Mouse (Mus musculus): ENCODE results near the gene Ccdc157. TPM values are rescaled to one million over a fixed set of nuclear protein-coding genes. Genes with fewer than 3 reads are reported as not detected.
"Not testable (repeated sequence)": the region's sequence is repeated elsewhere in the genome, so short reads cannot be mapped to it uniquely, and the experiment has no call there.

The Ccdc157 gene
- polyA plus RNA-seq, 1 experiment: 9.6 TPM

GRCm38 (mm10) chr11:4112033-4112432 lies 48.1 kb downstream of the Ccdc157 start:
- H3K4me3 ChIP-seq (ENCODE audit: insufficient read depth, low read depth, low read length): no peak overlapping the region
- DNase-seq: no peak
- TF ChIP-seq POLR2A (IDR thresholded peaks at IDR 0.05; ENCODE audit: low read depth, low read length) (no peak), CTCF (conservative IDR thresholded peaks at IDR 0.05; ENCODE audit: insufficient read depth, insufficient read length, low read depth, low read length) (no peak)
- H3K27me3 ChIP-seq (replicated peaks; ENCODE audit: control insufficient read depth, insufficient read depth, low read length): no peaks in the 10 kb centered on the region
- WGBS: 90% methylated on average over 4 of the region's 4 CpGs
- H3K27ac ChIP-seq (ENCODE audit: insufficient read depth, low read depth, low read length): no peak overlapping the region
- no peaks in the 10 kb centered on the region for H3K4me1 ChIP-seq (ENCODE audit: control insufficient read depth, insufficient read depth, low read length)
- H3K36me3 ChIP-seq (ENCODE audit: control insufficient read depth, insufficient read depth, low read length): no peaks in the 10 kb centered on the region

GRCm38 (mm10) chr11:4108691-4109090 lies 51.4 kb downstream of the Ccdc157 start:
- no peaks in the 10 kb centered on the region for H3K36me3 ChIP-seq (ENCODE audit: control insufficient read depth, insufficient read depth, low read length)
- no peak overlapping the region for H3K4me3 ChIP-seq (ENCODE audit: insufficient read depth, low read depth, low read length)
- no peaks in the 10 kb centered on the region for H3K27me3 ChIP-seq (replicated peaks; ENCODE audit: control insufficient read depth, insufficient read depth, low read length)
- H3K27ac ChIP-seq (ENCODE audit: insufficient read depth, low read depth, low read length): no peak overlapping the region
- no peak for DNase-seq
- no peaks in the 10 kb centered on the region for H3K4me1 ChIP-seq (ENCODE audit: control insufficient read depth, insufficient read depth, low read length)
- TF ChIP-seq POLR2A (IDR thresholded peaks at IDR 0.05; ENCODE audit: low read depth, low read length) (no peak), CTCF (conservative IDR thresholded peaks at IDR 0.05; ENCODE audit: insufficient read depth, insufficient read length, low read depth, low read length) (no peak)
- 74% methylated on average over 7 of the region's 7 CpGs for WGBS

DNA sequence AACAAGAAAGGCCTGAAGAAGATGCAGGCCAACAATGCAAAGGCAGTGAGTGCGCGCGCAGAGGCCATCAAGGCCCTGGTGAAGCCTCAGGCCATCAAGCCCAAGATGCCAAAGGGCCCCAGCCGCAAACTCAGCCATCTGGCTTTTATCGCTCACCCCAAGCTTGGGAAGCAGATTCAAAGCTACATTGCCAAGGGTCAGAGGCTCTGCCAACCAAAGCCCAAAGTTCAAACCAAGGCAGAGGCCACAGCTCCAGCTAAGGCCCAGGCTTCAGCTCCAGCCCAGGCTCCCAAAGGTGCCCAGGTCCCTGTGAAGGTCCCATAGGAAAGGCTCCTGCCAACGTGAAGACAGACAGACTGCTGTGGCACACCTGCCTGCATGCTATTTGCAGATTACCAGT lies 52.2 kb downstream of the Ccdc157 start:
- DNase-seq; H3K27ac ChIP-seq (ENCODE audit: insufficient read depth, low read depth, low read length); H3K27me3 ChIP-seq (replicated peaks; ENCODE audit: control insufficient read depth, insufficient read depth, low read length); H3K4me3 ChIP-seq (ENCODE audit: insufficient read depth, low read depth, low read length); H3K4me1 ChIP-seq (ENCODE audit: control insufficient read depth, insufficient read depth, low read length); H3K36me3 ChIP-seq (ENCODE audit: control insufficient read depth, insufficient read depth, low read length): not testable (repeated sequence)
- 91% methylated on average over 6 of the region's 6 CpGs for whole genome bisulfite sequencing

DNA sequence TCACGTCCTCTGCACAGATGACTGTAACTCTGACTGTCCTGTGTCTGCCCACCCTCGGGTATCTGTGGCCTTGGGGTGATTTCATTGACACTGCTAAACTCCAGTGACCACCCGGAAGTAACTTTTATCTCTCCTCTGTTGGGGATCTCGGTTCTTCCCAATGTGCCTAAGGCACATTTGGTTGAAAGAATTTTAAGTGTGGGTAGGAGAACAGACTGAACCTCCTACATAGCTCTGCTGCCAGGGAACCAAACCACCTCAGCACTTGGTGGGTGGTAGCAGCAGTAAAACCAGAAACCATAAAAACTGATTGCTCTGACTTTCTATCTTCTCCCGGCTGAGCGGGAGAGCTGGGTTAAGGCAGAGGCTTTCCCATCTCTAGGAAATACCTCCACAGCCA lies 54.6 kb downstream of the Ccdc157 start:
- no peaks in the 10 kb centered on the region for H3K27me3 ChIP-seq (replicated peaks; ENCODE audit: control insufficient read depth, insufficient read depth, low read length)
- H3K4me1 ChIP-seq (ENCODE audit: control insufficient read depth, insufficient read depth, low read length): no peaks in the 10 kb centered on the region
- H3K27ac ChIP-seq (ENCODE audit: insufficient read depth, low read depth, low read length): no peak overlapping the region
- DNase-seq: no peak
- WGBS: 48% methylated on average over 6 of the region's 6 CpGs
- no peak overlapping the region for H3K4me3 ChIP-seq (ENCODE audit: insufficient read depth, low read depth, low read length)
- H3K36me3 ChIP-seq (ENCODE audit: control insufficient read depth, insufficient read depth, low read length): no peaks in the 10 kb centered on the region
- TF ChIP-seq CTCF (conservative IDR thresholded peaks at IDR 0.05; ENCODE audit: insufficient read depth, insufficient read length, low read depth, low read length) (no peak), POLR2A (IDR thresholded peaks at IDR 0.05; ENCODE audit: low read depth, low read length) (no peak)

DNA sequence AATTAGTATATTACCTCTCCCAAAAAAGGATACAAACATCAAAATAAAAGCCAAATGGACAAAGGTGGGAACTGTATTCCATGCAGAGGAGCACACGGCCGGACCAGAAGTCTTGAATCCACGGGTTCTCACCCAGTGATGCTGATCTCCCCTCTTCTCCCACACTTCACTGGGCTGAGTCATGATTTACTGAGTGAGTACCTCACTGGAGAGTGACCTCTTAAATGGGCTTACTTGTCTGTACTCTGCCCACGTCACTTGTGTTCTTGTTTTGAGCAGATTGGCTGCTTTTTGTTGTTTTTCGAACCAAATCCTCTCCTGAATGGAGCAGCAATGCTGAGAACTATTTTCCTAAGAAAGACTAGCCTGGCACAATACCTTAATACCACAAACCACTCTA lies 55.1 kb downstream of the Ccdc157 start:
- no peaks in the 10 kb centered on the region for H3K27me3 ChIP-seq (replicated peaks; ENCODE audit: control insufficient read depth, insufficient read depth, low read length)
- no peak overlapping the region for H3K4me3 ChIP-seq (ENCODE audit: insufficient read depth, low read depth, low read length)
- TF ChIP-seq CTCF (conservative IDR thresholded peaks at IDR 0.05; ENCODE audit: insufficient read depth, insufficient read length, low read depth, low read length) (no peak), POLR2A (IDR thresholded peaks at IDR 0.05; ENCODE audit: low read depth, low read length) (no peak)
- WGBS: 84% methylated on average over 5 of the region's 5 CpGs
- no peaks in the 10 kb centered on the region for H3K36me3 ChIP-seq (ENCODE audit: control insufficient read depth, insufficient read depth, low read length)
- no peaks in the 10 kb centered on the region for H3K4me1 ChIP-seq (ENCODE audit: control insufficient read depth, insufficient read depth, low read length)
- no peak for DNase-seq
- H3K27ac ChIP-seq (ENCODE audit: insufficient read depth, low read depth, low read length): no peak overlapping the region

- H3K4me3 ChIP-seq (ENCODE audit: insufficient read depth, low read depth, low read length): no peak overlapping the region
- H3K27ac ChIP-seq (ENCODE audit: insufficient read depth, low read depth, low read length): no peak overlapping the region
- TF ChIP-seq CTCF (conservative IDR thresholded peaks at IDR 0.05; ENCODE audit: insufficient read depth, insufficient read length, low read depth, low read length): no peak
- no peak for TF ChIP-seq POLR2A (IDR thresholded peaks at IDR 0.05; ENCODE audit: low read depth, low read length)
- no peaks in the 10 kb centered on the region for H3K36me3 ChIP-seq (ENCODE audit: control insufficient read depth, insufficient read depth, low read length)
- no peak for DNase-seq
- 85% methylated on average over 14 of the region's 14 CpGs for WGBS
- H3K27me3 ChIP-seq (replicated peaks; ENCODE audit: control insufficient read depth, insufficient read depth, low read length): no peaks in the 10 kb centered on the region
- no peaks in the 10 kb centered on the region for H3K4me1 ChIP-seq (ENCODE audit: control insufficient read depth, insufficient read depth, low read length)
Observed at GRCm38 (mm10) chr11:4103522-4103921, 56.6 kb downstream of the Ccdc157 start.

DNA sequence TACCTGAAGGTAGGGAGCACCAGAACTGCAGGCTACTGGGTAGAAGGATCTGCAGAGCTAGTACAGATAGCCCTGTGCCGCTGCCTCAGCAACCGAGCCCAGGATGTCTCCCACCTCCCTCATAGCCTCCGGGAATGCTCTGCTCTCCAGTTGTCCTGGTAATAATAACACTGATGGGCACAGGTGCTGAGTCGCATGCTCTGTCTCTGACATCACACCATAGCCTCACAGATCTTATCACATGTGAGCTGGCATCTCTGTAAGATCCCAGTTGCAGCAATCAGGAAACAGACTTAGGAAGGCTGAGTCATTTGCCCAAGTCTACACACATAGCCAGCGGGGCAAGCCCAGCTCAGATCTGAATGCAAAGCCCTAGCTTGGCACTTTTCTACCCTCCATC lies 58.2 kb downstream of the Ccdc157 start:
- H3K4me1 ChIP-seq (ENCODE audit: control insufficient read depth, insufficient read depth, low read length): peaks cover 6% of the 10 kb centered on the region
- WGBS: 84% methylated on average over 5 of the region's 5 CpGs
- H3K27me3 ChIP-seq (replicated peaks; ENCODE audit: control insufficient read depth, insufficient read depth, low read length): no peaks in the 10 kb centered on the region
- no peaks in the 10 kb centered on the region for H3K36me3 ChIP-seq (ENCODE audit: control insufficient read depth, insufficient read depth, low read length)
- TF ChIP-seq POLR2A (IDR thresholded peaks at IDR 0.05; ENCODE audit: low read depth, low read length) (no peak), CTCF (conservative IDR thresholded peaks at IDR 0.05; ENCODE audit: insufficient read depth, insufficient read length, low read depth, low read length) (no peak)
- no peak overlapping the region for H3K27ac ChIP-seq (ENCODE audit: insufficient read depth, low read depth, low read length)
- H3K4me3 ChIP-seq (ENCODE audit: insufficient read depth, low read depth, low read length): no peak overlapping the region
- DNase-seq: no peak

DNA sequence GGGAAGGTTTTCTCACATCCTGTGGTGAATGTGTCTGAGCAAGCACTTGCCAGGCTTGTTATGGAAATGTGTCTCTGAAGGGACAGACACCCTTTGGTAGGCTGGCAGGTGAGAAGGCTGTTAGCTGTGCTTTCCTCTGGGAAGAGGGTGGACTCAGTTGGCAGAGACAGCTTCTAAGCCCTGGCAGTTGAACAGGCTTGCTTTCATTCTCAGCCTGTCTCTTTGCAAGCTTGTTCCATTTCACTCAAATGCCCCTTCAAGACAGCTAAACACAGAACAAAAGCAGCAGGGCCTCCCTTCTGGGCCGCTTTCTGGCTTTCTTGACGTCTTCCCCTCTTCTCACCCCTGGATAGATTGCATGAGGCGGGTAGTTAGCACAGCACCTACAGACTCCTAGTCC lies 60.6 kb downstream of the Ccdc157 start:
- Histone ChIP-seq H3K27me3 (replicated peaks; ENCODE audit: control insufficient read depth, insufficient read depth, low read length) (no peaks in the 10 kb centered on the region), H3K4me3 (ENCODE audit: insufficient read depth, low read depth, low read length) (no peak overlapping the region), H3K36me3 (ENCODE audit: control insufficient read depth, insufficient read depth, low read length) (no peaks in the 10 kb centered on the region), H3K4me1 (ENCODE audit: control insufficient read depth, insufficient read depth, low read length) (peaks cover 10% of the 10 kb centered on the region), H3K27ac (ENCODE audit: insufficient read depth, low read depth, low read length) (no peak overlapping the region)
- TF ChIP-seq CTCF (conservative IDR thresholded peaks at IDR 0.05; ENCODE audit: insufficient read depth, insufficient read length, low read depth, low read length): no peak
- no peak for TF ChIP-seq POLR2A (IDR thresholded peaks at IDR 0.05; ENCODE audit: low read depth, low read length)
- WGBS: 92% methylated on average over 3 of the region's 3 CpGs
- DNase-seq: no peak

All from kidney, adult 2 months (tissue).